Mouse (Mus musculus) forebrain, embryonic 12.5 days (tissue): ENCODE data around the gene Fam163b. TPM values are rescaled to one million over a fixed set of nuclear protein-coding genes. Genes with fewer than 3 reads are reported as not detected.

Experiments used
- ATAC-seq: fragments of 200-750 bp; cut with Nextera tagmentation; 2 replicates; pipeline ENCODE4 v1.8.0; 2017; ENCODE audit warnings: moderate TSS enrichment; ENCODE audit not compliant: low FRiP score
- H3K27ac ChIP-seq: fragments of 300-500 bp; sonication (generic); 2 replicates; pipeline ENCODE4 v1.5.1; 2016; ENCODE audit warnings: mild to moderate bottlenecking
- H3K27me3 ChIP-seq: fragments of 300-500 bp; sonication (generic); 2 replicates; pipeline ENCODE4 v1.6.1; 2016; ENCODE audit warnings: mild to moderate bottlenecking
- H3K36me3 ChIP-seq: fragments of 300-500 bp; sonication (generic); replicated peaks from 2 replicates; pipeline ENCODE4 v1.6.1; 2016; ENCODE audit warnings: mild to moderate bottlenecking
- H3K4me1 ChIP-seq: fragments of 300-500 bp; sonication (generic); 2 replicates; pipeline ENCODE4 v1.6.1; 2016
- H3K4me2 ChIP-seq: fragments of 300-500 bp; sonication (generic); 2 replicates; pipeline ENCODE4 v1.6.1; 2016; ENCODE audit warnings: mild to moderate bottlenecking, moderate library complexity
- H3K4me3 ChIP-seq: fragments of 300-500 bp; sonication (generic); replicated peaks from 2 replicates; pipeline ENCODE4 v1.5.1; 2016; ENCODE audit warnings: mild to moderate bottlenecking
- H3K9ac ChIP-seq: fragments of 300-500 bp; sonication (generic); 2 replicates; pipeline ENCODE4 v1.6.1; 2016; ENCODE audit warnings: mild to moderate bottlenecking
- H3K9me3 ChIP-seq: fragments of 300-500 bp; sonication (generic); 2 replicates; pipeline ENCODE4 v1.6.1; 2016
- WGBS: fragments of 180-500 bp; shearing (Covaris S2); methylation state at CpG from one replicate; pipeline ENCODE4 v1.1.7; 2016; 5-methylcytosine and 5-hydroxymethylcytosine counted together
- polyA plus RNA-seq: library from polyadenylated mRNA; unstranded; fragments of >200 nt; fragmentation: Nextera tagmentation; extraction: Ambion mirVana; gene quantifications from 2 replicates; pipeline ENCODE4 v1.2.1, GENCODE M21; 2016

Gene Fam163b
- polyA plus RNA-seq, 1 experiment from 2014 or later: 0.32 TPM

DNA sequence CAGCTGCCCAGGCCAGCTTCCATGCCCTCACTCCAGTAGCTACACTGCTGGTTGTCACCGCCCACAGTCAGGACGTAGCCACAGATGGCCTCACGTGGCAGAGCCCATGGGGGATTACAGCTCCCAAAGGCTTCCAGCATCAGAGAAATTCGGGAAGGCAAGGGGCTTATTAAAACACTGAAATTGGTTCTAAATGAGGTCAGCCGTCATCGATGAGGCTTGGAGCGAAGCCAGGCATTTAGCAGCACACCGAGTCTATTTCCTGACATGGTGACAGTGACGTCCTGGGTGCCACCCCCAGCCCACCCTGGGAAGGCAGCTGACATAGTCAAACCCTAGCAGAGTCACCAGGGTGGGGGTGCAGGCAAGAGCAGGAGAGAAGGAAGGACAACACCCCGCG is 20.4 kb upstream of the Fam163b start:
- ATAC-seq: no peak
- Histone ChIP-seq H3K4me2 (no peak overlapping the region), H3K9me3 (no peaks in the 10 kb centered on the region), H3K27ac (no peak overlapping the region), H3K4me1 (peaks cover 6% of the 10 kb centered on the region), H3K4me3 (no peak overlapping the region), H3K27me3 (no peaks in the 10 kb centered on the region), H3K9ac (no peak overlapping the region), H3K36me3 (no peaks in the 10 kb centered on the region)
- WGBS: 65% methylated on average over 11 of the region's 11 CpGs

DNA sequence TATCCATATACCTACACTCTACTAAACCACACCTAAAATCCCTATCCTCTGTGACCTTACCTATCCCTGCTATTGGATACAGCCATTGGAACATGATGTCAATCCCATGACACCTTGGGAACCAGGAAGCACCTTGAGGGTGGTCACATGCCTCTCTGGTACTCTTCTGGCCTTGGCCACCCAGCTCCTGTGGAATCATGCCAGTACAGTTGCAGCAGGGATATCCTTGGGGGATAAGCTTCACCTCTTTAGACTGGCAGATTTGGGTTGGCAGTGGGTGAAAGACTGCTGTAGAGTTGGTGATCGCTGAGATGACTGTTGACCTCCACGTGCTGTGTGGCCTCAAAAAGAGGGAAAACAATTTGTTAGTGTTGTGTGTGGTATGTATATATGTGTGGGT is 19.2 kb upstream of the Fam163b start:
- H3K4me3 ChIP-seq: no peak overlapping the region
- H3K9me3 ChIP-seq: no peaks in the 10 kb centered on the region
- no peak overlapping the region for H3K27ac ChIP-seq
- ATAC-seq: no peak
- peaks cover 6% of the 10 kb centered on the region; the same call in 1 of the 2 replicates for H3K4me1 ChIP-seq
- H3K9ac ChIP-seq: no peak overlapping the region
- no peak overlapping the region for H3K4me2 ChIP-seq
- WGBS: 94% methylated on average over 2 of the region's 2 CpGs
- H3K27me3 ChIP-seq: no peaks in the 10 kb centered on the region
- H3K36me3 ChIP-seq: no peaks in the 10 kb centered on the region

DNA sequence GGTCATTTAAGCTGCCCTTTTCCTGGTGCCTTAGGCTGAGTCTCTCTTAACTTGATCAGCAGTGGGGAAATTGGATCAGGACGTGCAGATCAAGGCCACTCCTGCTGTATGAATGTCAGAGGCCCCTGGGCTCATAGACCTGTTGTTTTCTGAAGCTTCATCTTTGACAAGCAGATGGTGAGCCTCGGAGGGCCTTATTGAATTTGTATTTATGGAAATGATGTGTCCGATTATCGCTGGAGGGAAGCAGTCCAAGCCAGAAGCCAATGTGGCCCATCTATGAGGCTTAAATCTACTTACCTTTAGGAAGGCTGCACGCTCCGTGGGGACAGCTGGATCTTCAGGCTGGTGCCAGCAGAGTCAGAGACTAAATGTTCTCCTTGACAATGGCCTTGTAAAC is 14.3 kb upstream of the Fam163b start:
- Histone ChIP-seq H3K27ac (no peak overlapping the region), H3K4me2 (no peak overlapping the region), H3K36me3 (no peaks in the 10 kb centered on the region), H3K4me1 (peaks cover 15% of the 10 kb centered on the region), H3K4me3 (no peak overlapping the region), H3K9ac (no peak overlapping the region), H3K27me3 (no peaks in the 10 kb centered on the region), H3K9me3 (no peaks in the 10 kb centered on the region)
- no peak for ATAC-seq
- WGBS: 74% methylated on average over 6 of the region's 6 CpGs

DNA sequence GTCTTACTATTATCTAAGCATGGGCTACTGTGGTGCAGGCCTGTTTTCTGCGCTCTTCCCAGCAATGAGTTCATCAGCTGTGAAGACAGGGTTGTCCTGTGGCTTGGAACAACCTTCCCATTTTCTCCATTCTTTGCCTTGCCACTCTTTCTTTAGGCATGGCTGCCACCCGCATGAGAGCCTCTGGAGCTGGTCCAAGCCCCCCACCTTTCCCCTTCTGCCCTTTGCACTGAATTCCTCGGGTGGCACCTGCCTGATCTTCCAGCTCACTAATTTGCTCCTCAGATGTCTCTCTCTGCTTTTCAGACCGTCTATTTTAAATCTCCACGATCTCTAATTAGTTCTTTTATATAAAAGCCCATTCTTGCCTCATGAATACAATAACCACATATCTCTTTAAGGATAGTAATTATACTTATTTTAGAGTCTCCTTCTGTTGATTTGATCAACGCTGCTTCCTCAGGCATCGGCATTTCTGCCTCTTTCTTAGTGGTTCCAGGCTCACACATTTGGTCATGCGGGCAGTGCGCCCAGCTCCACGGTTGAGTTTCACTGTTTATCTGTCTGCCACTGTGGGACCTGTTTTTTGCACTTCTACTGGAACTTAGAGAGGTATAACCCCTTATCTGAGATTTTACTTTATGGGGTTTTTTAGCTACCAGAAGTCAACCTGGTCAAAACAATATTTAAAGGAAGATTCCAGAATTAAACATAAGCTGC is 12.3 kb upstream of the Fam163b start:
- H3K9ac ChIP-seq: no peak overlapping the region
- no peak overlapping the region for H3K4me2 ChIP-seq
- WGBS: 63% methylated on average over 10 of the region's 10 CpGs
- no peaks in the 10 kb centered on the region for H3K9me3 ChIP-seq
- no peaks in the 10 kb centered on the region for H3K36me3 ChIP-seq
- peaks cover 19% of the 10 kb centered on the region for H3K4me1 ChIP-seq
- H3K27ac ChIP-seq: no peak overlapping the region
- no peak overlapping the region for H3K4me3 ChIP-seq
- no peaks in the 10 kb centered on the region for H3K27me3 ChIP-seq
- ATAC-seq: no peak

DNA sequence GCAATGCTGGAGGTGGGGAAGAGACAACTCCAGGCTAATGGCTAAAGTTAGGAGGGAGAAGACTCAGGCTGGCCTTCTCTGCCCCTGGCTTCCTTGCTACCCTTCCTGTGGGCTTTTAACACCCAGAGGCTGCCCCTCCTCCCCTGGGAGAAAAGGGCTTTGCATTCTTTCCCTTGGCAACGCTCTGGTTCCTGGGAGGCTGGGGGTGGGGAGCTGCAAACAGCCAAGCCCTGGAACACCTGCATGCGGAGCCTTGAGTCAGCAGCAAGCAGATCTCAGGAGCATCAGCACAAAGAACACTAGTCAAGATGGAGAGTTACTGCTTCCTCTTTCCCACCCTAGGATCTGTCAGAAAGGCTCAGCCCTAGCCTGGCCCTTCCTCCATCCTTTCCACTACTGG is 7.2 kb upstream of the Fam163b start:
- H3K4me3 ChIP-seq: no peak overlapping the region
- no peak overlapping the region for H3K4me2 ChIP-seq
- H3K36me3 ChIP-seq: no peaks in the 10 kb centered on the region
- H3K4me1 ChIP-seq: peaks cover 31% of the 10 kb centered on the region
- H3K9ac ChIP-seq: no peak overlapping the region
- no peak overlapping the region for H3K27ac ChIP-seq
- no peaks in the 10 kb centered on the region; the same call in 1 of the 2 replicates for H3K27me3 ChIP-seq
- 5% methylated on average over 2 of the region's 2 CpGs for WGBS
- no peak for ATAC-seq
- no peaks in the 10 kb centered on the region for H3K9me3 ChIP-seq

DNA sequence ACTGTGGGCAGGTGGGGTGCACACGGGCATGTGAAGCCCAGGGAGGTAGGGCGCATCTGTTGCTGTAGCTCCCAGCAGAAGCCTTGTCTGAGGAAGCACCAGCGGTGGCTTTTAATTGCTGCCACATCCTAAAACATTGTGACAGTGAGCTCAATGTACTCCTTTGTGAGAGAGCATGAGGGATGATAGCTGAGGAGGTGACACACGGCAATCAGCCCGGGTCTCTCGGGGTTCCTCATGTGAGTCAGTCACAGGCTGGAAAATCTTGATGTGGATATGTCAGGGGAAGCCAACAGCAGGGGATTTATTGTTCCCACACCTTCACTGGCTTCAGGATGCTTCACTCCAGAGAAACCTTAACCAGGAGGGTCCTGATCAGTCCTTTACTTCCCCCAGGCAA is 4.5 kb upstream of the Fam163b start:
- WGBS: 84% methylated on average over 6 of the region's 6 CpGs
- Histone ChIP-seq H3K4me1 (peaks cover 28% of the 10 kb centered on the region), H3K9me3 (no peaks in the 10 kb centered on the region), H3K27ac (no peak overlapping the region), H3K4me2 (no peak overlapping the region), H3K9ac (no peak overlapping the region), H3K4me3 (no peak overlapping the region), H3K27me3 (peaks cover 16% of the 10 kb centered on the region), H3K36me3 (no peaks in the 10 kb centered on the region)
- no peak for ATAC-seq

DNA sequence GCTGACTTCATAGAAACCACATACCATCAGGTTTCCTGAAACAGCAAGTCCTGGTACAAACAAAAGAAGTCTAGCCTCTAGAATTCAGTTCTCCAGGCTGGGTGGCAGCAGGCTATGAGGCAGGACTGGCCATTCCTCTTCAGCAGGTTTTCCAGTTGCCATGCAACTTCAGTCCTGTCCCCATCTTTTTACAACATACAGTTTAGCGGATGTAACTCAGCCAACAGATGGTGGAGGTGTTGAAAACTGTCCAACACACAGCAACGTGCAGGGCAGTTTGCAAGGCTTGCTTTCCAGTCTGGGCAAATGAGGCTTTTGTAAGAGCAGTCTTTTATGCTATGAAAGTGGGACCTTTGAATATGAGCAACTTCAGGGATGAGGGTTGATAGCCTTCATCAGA is 2.7 kb upstream of the Fam163b start:
- Histone ChIP-seq H3K4me1 (peaks cover 29% of the 10 kb centered on the region), H3K9me3 (no peaks in the 10 kb centered on the region), H3K4me3 (no peak overlapping the region), H3K4me2 (no peak overlapping the region), H3K27me3 (peaks cover 35% of the 10 kb centered on the region), H3K9ac (no peak overlapping the region), H3K27ac (no peak overlapping the region), H3K36me3 (no peaks in the 10 kb centered on the region)
- WGBS: 81% methylated on average over 2 of the region's 2 CpGs
- ATAC-seq: no peak

DNA sequence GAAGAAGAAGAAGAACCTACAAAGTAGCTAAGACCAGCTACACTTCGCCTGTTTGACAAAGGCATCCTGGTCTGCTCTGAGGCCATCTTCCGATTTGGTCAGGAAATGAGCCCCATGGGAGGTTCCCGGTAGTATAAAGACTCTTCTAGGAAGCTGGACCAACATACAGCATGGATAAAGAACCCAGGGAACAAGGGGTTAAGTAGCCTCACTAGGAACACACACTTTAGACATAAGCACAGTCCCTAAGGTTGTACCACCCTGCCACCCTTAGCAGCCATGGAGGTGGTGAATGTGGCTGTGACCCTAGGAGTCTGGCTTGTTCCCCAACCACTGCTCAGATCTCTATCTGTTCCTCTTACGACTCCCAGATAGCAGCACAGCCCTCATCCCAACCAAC is 3.9 kb downstream of the Fam163b start:
- WGBS: 73% methylated on average over 4 of the region's 4 CpGs
- Histone ChIP-seq H3K4me3 (no peak overlapping the region), H3K4me1 (peaks cover 12% of the 10 kb centered on the region), H3K27ac (no peak overlapping the region), H3K9me3 (no peaks in the 10 kb centered on the region), H3K27me3 (peaks cover 49% of the 10 kb centered on the region), H3K36me3 (no peaks in the 10 kb centered on the region), H3K4me2 (no peak overlapping the region), H3K9ac (no peak overlapping the region)
- ATAC-seq: no peak

DNA sequence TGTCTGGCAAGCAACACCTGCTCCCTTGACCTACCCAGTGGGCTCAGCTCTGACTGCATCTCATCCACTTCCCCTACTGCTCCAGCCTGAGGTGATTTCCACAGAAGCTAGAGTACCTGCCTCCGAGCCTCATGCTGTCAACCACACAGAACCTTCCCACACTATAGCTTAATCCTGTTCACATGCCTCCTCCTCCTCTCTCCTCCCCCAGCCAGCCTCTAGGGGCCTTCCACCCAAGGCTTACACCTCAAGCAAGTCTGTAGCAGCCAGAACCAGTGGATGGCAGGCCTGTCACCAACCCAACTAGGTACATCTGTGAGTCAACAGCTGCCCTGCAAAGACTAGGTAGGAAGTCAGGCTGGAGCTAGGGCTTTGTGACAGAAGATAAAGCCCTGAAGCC is 5.5 kb downstream of the Fam163b start:
- H3K4me2 ChIP-seq: no peak overlapping the region
- ATAC-seq: no peak
- no peak overlapping the region for H3K4me3 ChIP-seq
- 92% methylated on average over 1 of the region's 1 CpGs for WGBS
- no peak overlapping the region for H3K27ac ChIP-seq
- H3K36me3 ChIP-seq: no peaks in the 10 kb centered on the region
- H3K9me3 ChIP-seq: no peaks in the 10 kb centered on the region
- H3K4me1 ChIP-seq: peaks cover under 1% of the 10 kb centered on the region
- no peak overlapping the region for H3K9ac ChIP-seq
- H3K27me3 ChIP-seq: peaks cover 33% of the 10 kb centered on the region

DNA sequence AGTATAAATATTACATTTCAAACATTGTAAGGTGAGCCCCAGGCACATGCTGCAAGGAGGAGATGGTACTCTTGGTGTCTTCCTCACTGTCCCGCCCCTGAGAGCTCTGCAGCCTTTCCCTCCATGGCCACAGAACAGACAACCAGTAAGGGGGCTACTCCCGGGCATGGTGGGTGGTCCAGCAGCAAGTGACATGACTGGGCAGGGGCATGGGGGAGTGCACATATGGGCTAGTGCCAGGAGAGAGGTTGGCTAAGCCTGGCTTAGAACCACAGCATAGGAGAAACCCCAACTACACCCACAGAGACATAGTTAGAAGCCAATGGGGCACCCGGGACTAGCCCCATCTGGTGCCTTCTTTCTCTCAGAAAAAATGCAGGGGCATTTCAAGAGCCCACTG is 6.0 kb downstream of the Fam163b start:
- Histone ChIP-seq H3K27me3 (peaks cover 28% of the 10 kb centered on the region), H3K4me3 (no peak overlapping the region), H3K36me3 (no peaks in the 10 kb centered on the region), H3K4me1 (no peaks in the 10 kb centered on the region), H3K4me2 (no peak overlapping the region), H3K9ac (no peak overlapping the region), H3K27ac (no peak overlapping the region), H3K9me3 (no peaks in the 10 kb centered on the region)
- ATAC-seq: no peak
- 76% methylated on average over 3 of the region's 3 CpGs for WGBS

DNA sequence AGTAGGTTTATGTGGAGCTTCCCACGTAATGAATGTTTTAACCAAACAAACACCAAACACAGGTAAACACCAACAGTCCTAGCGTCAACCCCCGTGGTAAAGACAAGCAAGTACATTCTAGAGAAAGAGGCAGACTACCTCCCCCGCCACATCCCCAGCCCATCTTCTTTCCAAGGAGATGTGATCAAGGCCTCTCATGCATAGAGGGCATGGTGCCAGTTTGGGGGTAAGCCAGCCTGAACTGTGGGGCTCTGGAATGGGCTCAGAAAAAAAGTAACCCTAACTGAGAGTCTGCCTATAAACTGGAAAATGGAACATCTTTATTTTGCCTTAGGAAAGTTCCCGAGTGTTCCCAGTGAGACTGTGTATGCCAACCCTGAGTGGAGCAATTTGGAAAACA is 6.4 kb downstream of the Fam163b start:
- Histone ChIP-seq H3K27me3 (peaks cover 24% of the 10 kb centered on the region), H3K9ac (no peak overlapping the region), H3K4me2 (no peak overlapping the region), H3K9me3 (no peaks in the 10 kb centered on the region), H3K4me1 (no peaks in the 10 kb centered on the region), H3K4me3 (no peak overlapping the region), H3K27ac (no peak overlapping the region), H3K36me3 (no peaks in the 10 kb centered on the region)
- 87% methylated on average over 5 of the region's 5 CpGs for WGBS
- no peak for ATAC-seq

DNA sequence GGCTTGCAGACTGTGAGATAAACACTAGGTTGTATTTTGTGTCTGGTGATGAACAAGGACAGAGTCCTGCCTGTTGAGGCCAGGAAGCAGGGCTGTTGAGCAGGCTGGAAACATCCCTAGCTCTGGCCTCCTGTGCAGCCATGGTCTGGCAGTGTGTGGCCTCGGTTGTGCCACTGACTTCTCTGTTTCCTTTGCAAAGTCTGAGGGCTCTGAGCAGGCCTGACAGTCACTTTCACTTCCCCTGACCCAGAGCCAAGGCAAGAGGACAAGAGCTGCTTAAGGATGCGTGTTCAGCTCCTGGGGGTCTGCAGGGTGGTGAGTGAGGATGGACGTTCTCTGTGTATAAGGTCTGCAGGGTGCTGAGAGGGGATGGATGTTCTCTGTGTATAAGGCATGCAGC is 13.3 kb downstream of the Fam163b start:
- no peak for ATAC-seq
- Histone ChIP-seq H3K4me2 (no peak overlapping the region), H3K27ac (no peak overlapping the region), H3K36me3 (no peaks in the 10 kb centered on the region), H3K9me3 (no peaks in the 10 kb centered on the region), H3K9ac (no peak overlapping the region), H3K4me1 (no peaks in the 10 kb centered on the region), H3K27me3 (no peaks in the 10 kb centered on the region), H3K4me3 (no peak overlapping the region)
- 80% methylated on average over 3 of the region's 3 CpGs for WGBS

DNA sequence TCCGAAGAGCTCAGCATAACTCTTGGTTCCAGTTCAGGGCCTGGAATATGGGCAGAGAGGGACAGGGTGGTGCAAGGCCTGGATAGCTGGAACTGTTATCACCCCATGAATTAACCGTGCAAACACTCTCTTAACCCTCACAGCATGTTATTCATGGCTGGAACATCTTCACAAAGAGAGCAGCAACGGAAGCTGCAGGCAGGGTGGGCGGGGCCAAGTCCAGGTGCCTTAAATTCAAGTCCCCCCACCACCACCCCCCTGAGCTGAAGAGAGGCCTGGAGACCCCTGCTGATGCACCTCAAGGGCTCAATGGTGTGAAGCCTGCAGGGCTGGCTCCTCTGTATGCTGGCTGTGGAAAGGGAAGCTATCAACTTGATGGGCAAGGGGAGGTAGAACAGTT is 15.8 kb downstream of the Fam163b start:
- Histone ChIP-seq H3K4me1 (peaks cover 16% of the 10 kb centered on the region), H3K27ac (no peak overlapping the region), H3K36me3 (no peaks in the 10 kb centered on the region), H3K9ac (no peak overlapping the region), H3K4me2 (no peak overlapping the region), H3K9me3 (no peaks in the 10 kb centered on the region), H3K4me3 (no peak overlapping the region), H3K27me3 (no peaks in the 10 kb centered on the region)
- 43% methylated on average over 4 of the region's 4 CpGs for WGBS
- no peak for ATAC-seq
